Mouse (Mus musculus) embryonic facial prominence, embryonic 15.5 days (tissue): ENCODE results near the gene Ccdc163. TPM values are rescaled to one million over a fixed set of nuclear protein-coding genes. Genes with fewer than 3 reads are reported as not detected.
"Not testable (repeated sequence)": the region's sequence is repeated elsewhere in the genome, so short reads cannot be mapped to it uniquely, and the experiment has no call there.

Experiments
- ATAC-seq: fragments of 200-750 bp; cut with Nextera tagmentation; 2 replicates; pipeline ENCODE4 v1.8.0; 2017; ENCODE audit warnings: low read depth, moderate TSS enrichment; ENCODE audit not compliant: insufficient number of reproducible peaks, low FRiP score, low TSS enrichment
- H3K27ac ChIP-seq: fragments of 300-500 bp; sonication (generic); replicated peaks from 2 replicates; pipeline ENCODE4 v1.5.1; 2015; ENCODE audit warnings: mild to moderate bottlenecking, inconsistent platforms
- H3K27me3 ChIP-seq: fragments of 300-500 bp; sonication (generic); 2 replicates; pipeline ENCODE4 v1.6.1; 2015; ENCODE audit warnings: inconsistent platforms
- H3K36me3 ChIP-seq: fragments of 300-500 bp; sonication (generic); 2 replicates; pipeline ENCODE4 v1.6.1; 2015; ENCODE audit warnings: mild to moderate bottlenecking, inconsistent platforms
- H3K4me1 ChIP-seq: fragments of 300-500 bp; sonication (generic); 2 replicates; pipeline ENCODE4 v1.6.1; 2015; ENCODE audit warnings: inconsistent platforms
- H3K4me2 ChIP-seq: fragments of 300-500 bp; sonication (generic); replicated peaks from 2 replicates; pipeline ENCODE4 v1.6.1; 2015; ENCODE audit warnings: mild to moderate bottlenecking, inconsistent platforms
- H3K4me3 ChIP-seq: fragments of 300-500 bp; sonication (generic); replicated peaks from 2 replicates; pipeline ENCODE4 v1.5.1; 2015; ENCODE audit warnings: mild to moderate bottlenecking, inconsistent platforms
- H3K9ac ChIP-seq: fragments of 300-500 bp; sonication (generic); 2 replicates; pipeline ENCODE4 v1.6.1; 2015; ENCODE audit warnings: inconsistent platforms
- H3K9me3 ChIP-seq: fragments of 300-500 bp; sonication (generic); replicated peaks from 2 replicates; pipeline ENCODE4 v1.6.1; 2016; ENCODE audit warnings: inconsistent platforms
- WGBS: fragments of 180-500 bp; shearing (Covaris S2); methylation state at CpG from one replicate; pipeline ENCODE4 v1.1.7; 2015; 5-methylcytosine and 5-hydroxymethylcytosine counted together
- polyA plus RNA-seq: library from polyadenylated mRNA; unstranded; fragments of >200 nt; fragmentation: Nextera tagmentation; extraction: Ambion mirVana; gene quantifications from 2 replicates; pipeline ENCODE4 v1.2.1, GENCODE M21; 2015

Gene Ccdc163
- polyA plus RNA-seq, 1 experiment from 2014 or later = 32.0 TPM

DNA sequence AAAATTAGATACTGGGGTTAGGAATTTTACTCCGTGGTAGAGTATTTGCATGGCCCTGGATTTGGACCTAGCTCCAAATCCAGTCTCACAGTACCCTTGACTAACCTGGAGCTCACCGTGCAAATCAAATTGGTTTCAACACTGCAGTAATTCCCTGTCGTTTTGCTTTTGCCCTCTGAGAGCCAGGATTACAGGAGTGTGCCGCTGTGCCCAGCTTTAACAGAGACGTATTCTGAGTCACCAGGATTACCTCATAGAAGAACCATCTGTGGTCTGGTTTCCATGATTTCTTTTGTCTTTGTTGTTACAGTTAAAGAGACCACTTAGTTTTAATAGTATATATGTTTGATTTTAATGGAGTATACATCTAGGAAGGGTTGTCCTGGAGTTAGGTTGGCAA is 29.2 kb upstream of the Ccdc163 start:
- Histone ChIP-seq H3K9ac (no peak overlapping the region), H3K36me3 (no peaks in the 10 kb centered on the region), H3K27ac (no peak overlapping the region), H3K9me3 (no peaks in the 10 kb centered on the region), H3K27me3 (no peaks in the 10 kb centered on the region), H3K4me1 (no peaks in the 10 kb centered on the region), H3K4me2 (no peak overlapping the region), H3K4me3 (no peak overlapping the region)
- ATAC-seq = no peak
- 53% methylated on average over 5 of the region's 5 CpGs for WGBS

DNA sequence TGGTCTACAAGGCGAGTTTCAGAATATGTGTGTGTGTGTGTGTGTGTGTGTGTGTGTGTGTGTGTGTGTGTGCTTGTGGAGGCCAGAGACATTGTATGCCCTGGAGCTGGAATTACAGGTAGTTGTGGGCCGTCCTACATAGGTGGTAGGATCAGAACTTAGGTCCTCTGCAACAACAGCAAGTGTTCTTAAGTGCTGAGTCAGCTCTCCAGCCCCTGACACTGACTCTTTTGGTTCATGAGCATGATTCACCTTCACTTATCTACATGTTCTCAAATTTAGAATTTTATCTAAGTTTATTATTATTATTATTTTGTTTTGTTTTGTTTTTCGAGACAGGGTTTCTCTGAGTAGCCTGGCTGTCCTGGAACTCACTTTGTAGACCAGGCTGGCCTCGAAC is 27.8 kb upstream of the Ccdc163 start:
- not testable (repeated sequence) for H3K27me3 ChIP-seq, H3K9ac ChIP-seq, H3K36me3 ChIP-seq, H3K9me3 ChIP-seq, ATAC-seq, H3K4me1 ChIP-seq, H3K4me3 ChIP-seq, H3K4me2 ChIP-seq, H3K27ac ChIP-seq
- 87% methylated on average over 4 of the region's 4 CpGs for WGBS

DNA sequence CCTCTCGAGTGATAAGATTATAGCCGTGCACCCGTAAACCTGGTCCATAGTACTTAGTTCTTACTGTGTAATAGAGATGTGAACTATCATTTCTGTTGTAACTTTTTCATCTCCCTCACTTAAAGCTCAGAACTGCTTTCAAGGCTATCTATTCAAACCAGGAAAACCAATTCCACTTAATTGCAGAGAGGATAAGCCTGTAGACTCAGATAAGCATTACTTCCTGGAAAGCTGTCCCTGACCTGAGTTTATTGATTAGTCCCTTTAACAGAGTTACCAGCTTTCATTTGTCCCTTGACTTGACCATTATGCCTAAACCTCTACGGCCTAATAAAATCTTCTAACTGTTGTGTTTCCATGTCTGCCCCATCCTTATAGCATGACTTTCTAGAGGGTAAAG is 24.4 kb upstream of the Ccdc163 start:
- Histone ChIP-seq H3K27ac (no peak overlapping the region), H3K27me3 (no peaks in the 10 kb centered on the region), H3K9me3 (no peaks in the 10 kb centered on the region), H3K36me3 (peaks cover 13% of the 10 kb centered on the region), H3K9ac (no peak overlapping the region), H3K4me2 (no peak overlapping the region), H3K4me3 (no peak overlapping the region), H3K4me1 (peaks cover 19% of the 10 kb centered on the region)
- 90% methylated on average over 4 of the region's 4 CpGs for WGBS
- no peak for ATAC-seq

DNA sequence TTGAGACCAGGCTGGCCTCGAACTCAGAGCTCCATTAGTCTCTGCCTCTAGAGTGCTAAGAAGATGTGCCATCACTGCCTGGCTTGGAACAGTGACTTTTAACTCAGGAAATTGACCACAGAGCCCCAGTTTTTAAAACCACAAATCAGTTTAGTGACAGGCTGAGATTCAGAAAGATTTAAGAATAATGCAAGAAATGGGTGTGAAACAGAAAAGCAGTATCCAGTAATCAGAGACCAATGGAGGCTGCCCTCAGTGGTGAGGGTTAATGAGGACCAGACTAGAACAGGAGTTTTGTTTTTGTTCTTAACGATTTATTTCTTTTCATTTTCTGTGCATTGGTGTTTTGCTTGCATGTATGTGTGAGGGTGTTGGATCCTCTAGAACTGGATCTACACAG is 23.6 kb upstream of the Ccdc163 start:
- ATAC-seq = no peak
- H3K27ac ChIP-seq = peak overlapping the region; percentile 99
- H3K9me3 ChIP-seq = no peaks in the 10 kb centered on the region
- peaks cover 19% of the 10 kb centered on the region for H3K36me3 ChIP-seq
- H3K4me1 ChIP-seq = peaks cover 19% of the 10 kb centered on the region
- H3K4me3 ChIP-seq = peak overlapping the region; percentile 87
- no peaks in the 10 kb centered on the region for H3K27me3 ChIP-seq
- WGBS = 56% methylated on average over 2 of the region's 2 CpGs
- H3K9ac ChIP-seq = no peak overlapping the region
- H3K4me2 ChIP-seq = peak overlapping the region; percentile 63

DNA sequence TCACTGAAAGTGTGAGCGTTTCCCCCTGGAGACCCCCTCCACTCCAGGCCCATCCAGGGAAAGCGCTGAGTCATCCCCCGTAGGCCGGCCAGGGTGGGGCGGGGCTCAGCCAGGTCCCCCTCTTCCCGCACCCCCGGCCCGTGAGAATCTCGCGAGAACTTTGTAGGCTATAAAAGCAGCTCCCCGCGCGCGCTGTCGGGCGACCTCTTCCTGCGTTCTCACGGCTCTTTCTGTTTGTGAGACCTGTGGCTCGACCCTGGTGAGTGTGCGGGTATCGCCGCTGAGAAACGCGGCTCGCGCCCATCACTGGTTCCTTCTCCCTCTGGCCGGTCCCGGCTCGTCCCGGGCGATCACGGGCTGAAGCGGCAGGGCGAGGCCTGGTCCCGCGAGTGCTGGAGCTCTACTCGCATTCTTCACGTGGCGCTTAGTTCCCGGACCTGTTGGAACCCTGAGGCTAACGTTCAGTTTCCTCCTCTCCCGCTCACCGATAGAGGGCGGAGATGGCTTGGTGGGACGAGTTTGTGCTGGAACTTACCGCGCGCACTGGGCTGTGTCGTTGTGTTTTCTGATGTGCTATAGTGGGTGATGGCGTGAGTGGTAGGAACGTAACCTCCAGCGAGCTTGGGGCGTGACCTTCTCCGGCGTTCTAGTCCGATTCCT is 22.8 kb upstream of the Ccdc163 start, which contains the start of gene Prdx1:
TSS of gene Prdx1 (plus strand) at position 143 of the 660 bp plus-strand sequence.
- peaks cover 24% of the 10 kb centered on the region for H3K36me3 ChIP-seq
- H3K4me1 ChIP-seq = peaks cover 19% of the 10 kb centered on the region
- no peaks in the 10 kb centered on the region for H3K9me3 ChIP-seq
- WGBS = under 1% methylated on average over 56 of the region's 56 CpGs
- peak within 1 kb of the TSS; percentile 63 for H3K4me2 ChIP-seq
- H3K27ac ChIP-seq = peak within 1 kb of the TSS; percentile 99
- H3K27me3 ChIP-seq = no peaks in the 10 kb centered on the region
- H3K9ac ChIP-seq = peak within 1 kb of the TSS; percentile 69
- H3K4me3 ChIP-seq = peak within 1 kb of the TSS; percentile 87
- ATAC-seq = peak; percentile 96

DNA sequence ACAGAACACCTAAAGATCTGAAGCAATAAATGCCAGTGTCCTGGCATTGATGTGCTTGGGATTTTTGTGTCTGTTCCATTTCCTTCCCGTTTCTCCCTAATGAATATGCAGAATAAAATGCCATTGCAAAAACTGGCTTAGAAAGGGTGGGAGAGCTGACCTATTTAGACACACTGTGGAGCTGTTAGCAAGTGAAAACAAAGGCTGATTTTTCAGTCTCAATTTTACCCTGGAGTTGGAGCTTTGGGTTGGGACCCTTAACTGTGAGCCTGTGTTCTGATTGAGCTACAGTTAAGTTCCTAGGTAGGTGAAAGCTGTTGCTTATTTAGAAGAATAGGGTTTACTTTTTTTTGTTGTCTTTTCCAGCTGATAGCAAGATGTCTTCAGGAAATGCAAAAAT is 21.3 kb upstream of the Ccdc163 start:
- H3K36me3 ChIP-seq = peaks cover 36% of the 10 kb centered on the region
- peak overlapping the region; percentile 87 for H3K4me3 ChIP-seq
- H3K4me1 ChIP-seq = peaks cover 19% of the 10 kb centered on the region
- peak overlapping the region; percentile 63 for H3K4me2 ChIP-seq
- no peak overlapping the region for H3K27ac ChIP-seq
- ATAC-seq = no peak
- 0 out of 2 replicates have a peak overlapping the region, but pooled peaks have one; percentile 69 for H3K9ac ChIP-seq
- 15% methylated on average over 1 of the region's 1 CpGs for WGBS
- H3K9me3 ChIP-seq = no peaks in the 10 kb centered on the region
- H3K27me3 ChIP-seq = no peaks in the 10 kb centered on the region

DNA sequence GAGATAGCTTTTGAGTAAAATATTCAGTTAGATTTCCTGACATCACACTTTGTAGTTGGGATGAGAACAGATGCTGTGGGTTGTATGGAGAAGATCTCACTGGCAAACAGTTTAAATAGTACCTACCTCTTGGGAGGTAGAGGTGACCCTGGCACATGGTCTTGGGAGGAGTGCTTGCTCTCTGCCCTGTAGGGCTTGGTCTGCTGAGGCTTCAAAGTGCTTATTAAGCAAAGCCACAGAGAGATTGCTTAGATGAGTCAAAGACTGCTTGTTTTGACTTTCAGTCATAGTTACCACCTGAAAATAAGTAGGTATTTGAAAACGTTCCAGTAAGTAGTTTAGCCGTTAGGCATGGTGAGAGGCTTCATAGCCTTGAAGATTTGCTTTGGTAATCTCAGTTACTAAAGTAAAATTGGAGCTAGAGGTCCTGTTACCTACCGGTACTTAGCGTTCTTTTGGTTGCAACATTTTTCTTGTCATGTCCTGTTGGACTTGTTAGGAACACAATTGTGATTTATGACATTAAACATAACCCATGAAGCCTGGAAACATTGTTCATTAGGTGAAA is 18.9 kb upstream of the Ccdc163 start:
- no peak for ATAC-seq
- no peak overlapping the region for H3K4me2 ChIP-seq
- H3K27me3 ChIP-seq = no peaks in the 10 kb centered on the region
- H3K9ac ChIP-seq = no peak overlapping the region
- H3K9me3 ChIP-seq = no peaks in the 10 kb centered on the region
- no peak overlapping the region for H3K4me3 ChIP-seq
- WGBS = 83% methylated on average over 4 of the region's 4 CpGs
- peaks cover 19% of the 10 kb centered on the region for H3K4me1 ChIP-seq
- no peak overlapping the region for H3K27ac ChIP-seq
- H3K36me3 ChIP-seq = peaks cover 58% of the 10 kb centered on the region

DNA sequence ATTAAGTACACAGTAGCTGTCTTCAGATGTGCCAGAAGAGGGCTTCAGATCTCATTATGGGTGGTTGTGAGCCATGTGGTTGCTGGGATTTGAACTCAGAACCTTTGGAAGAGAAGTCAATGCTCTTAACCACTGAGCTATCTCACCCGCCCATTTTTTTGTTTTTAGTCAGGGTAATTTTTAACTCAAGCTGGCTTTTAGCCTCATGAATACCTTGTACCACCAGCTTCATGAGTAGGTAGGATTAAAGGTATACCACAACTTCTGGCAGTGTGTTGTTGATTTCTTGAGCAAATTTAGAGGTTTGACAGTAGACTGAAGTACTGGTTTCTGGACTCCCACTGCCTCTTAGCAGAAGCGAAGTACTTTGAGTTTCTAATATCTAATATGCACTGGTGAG is 16.2 kb upstream of the Ccdc163 start:
- Histone ChIP-seq H3K4me2 (no peak overlapping the region), H3K9ac (no peak overlapping the region), H3K27ac (no peak overlapping the region), H3K4me3 (no peak overlapping the region), H3K27me3 (no peaks in the 10 kb centered on the region), H3K36me3 (peaks cover 83% of the 10 kb centered on the region), H3K4me1 (peaks cover 2% of the 10 kb centered on the region), H3K9me3 (no peaks in the 10 kb centered on the region)
- 91% methylated on average over 2 of the region's 2 CpGs for WGBS
- no peak for ATAC-seq

DNA sequence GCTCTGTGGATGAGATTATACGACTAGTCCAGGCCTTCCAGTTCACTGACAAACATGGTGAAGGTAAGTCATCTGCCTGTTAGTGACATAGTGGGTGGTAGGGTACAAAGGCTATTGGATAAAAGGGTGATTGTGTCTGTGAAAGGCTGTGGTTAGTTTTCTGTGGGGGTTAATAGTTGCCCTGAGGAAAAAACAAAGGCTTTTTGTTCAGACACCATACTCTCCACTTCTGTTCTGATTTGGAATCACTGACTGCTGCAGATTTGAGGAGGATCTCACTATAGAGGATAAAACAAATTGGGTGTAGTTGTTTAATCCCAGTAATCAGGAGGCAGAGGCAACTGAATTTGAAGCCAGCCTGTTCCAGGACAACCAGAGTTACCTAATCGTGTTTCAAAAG is 14.5 kb upstream of the Ccdc163 start:
- 64% methylated on average over 2 of the region's 2 CpGs for WGBS
- H3K36me3 ChIP-seq = peaks cover 83% of the 10 kb centered on the region
- ATAC-seq = no peak

DNA sequence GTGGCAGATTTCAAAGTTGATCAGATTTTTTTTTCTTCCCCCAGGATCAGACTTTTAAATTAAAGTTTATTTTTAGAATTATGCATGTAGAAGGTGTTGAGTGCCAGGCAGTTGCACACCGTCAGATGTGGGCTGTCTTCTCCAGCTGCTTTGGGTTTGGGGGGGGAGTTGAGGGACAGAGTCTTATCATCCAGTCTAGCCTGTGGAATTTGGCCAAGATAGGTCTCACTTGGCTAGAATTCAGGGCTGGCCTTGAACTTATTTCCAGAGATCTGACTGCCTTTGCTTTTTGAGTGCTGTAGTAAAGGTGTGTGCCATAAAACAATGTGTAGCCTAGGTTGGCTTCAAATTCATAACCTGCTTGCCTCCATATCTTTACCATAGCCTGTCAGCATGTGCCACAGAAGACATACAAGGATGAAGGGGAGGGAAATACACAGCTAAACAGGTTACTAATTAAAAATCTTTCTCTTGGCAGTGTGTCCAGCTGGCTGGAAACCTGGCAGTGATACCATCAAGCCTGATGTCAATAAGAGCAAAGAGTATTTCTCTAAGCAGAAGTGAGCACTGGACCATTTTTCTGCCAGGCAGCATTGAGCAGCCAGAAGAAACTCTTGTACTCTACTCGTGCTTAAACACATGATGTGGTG is 9.5 kb upstream of the Ccdc163 start:
- peaks cover 72% of the 10 kb centered on the region for H3K36me3 ChIP-seq
- WGBS = 71% methylated on average over 2 of the region's 2 CpGs

More for the DNA sequence above, 14.5 kb upstream of the Ccdc163 start:
- H3K27ac ChIP-seq = no peak overlapping the region
- H3K9me3 ChIP-seq = no peaks in the 10 kb centered on the region
- no peak overlapping the region for H3K4me3 ChIP-seq
- H3K27me3 ChIP-seq = no peaks in the 10 kb centered on the region
- no peak overlapping the region for H3K9ac ChIP-seq
- no peak overlapping the region for H3K4me2 ChIP-seq
- no peaks in the 10 kb centered on the region for H3K4me1 ChIP-seq

DNA sequence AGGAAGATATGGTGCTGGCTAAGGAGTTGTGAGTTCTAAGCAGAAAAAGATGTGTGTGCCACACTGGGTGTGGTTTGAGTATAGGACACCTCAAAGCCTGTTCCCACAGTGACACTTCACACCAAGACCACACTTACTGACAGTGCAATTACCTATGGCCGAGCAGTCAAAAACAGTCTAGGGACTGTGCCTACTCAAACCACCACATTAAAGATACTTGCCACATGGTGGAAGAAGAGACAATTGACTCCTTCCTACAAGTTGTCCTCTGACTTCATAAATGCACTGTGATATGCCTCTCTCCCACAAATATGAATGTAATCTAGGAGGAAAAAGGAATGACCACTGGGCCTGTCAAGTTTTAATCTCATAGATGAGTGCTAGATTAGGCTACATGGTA is 7.3 kb upstream of the Ccdc163 start:
- 73% methylated on average over 1 of the region's 1 CpGs for WGBS
- Histone ChIP-seq H3K36me3 (peaks cover 53% of the 10 kb centered on the region), H3K27me3 (no peaks in the 10 kb centered on the region), H3K4me2 (no peak overlapping the region), H3K9me3 (no peaks in the 10 kb centered on the region), H3K4me3 (no peak overlapping the region), H3K4me1 (no peaks in the 10 kb centered on the region), H3K9ac (no peak overlapping the region), H3K27ac (no peak overlapping the region)
- no peak for ATAC-seq

More for the DNA sequence above, 9.5 kb upstream of the Ccdc163 start:
- no peaks in the 10 kb centered on the region for H3K27me3 ChIP-seq
- no peaks in the 10 kb centered on the region for H3K9me3 ChIP-seq
- no peak overlapping the region for H3K4me2 ChIP-seq
- H3K27ac ChIP-seq = no peak overlapping the region
- H3K4me3 ChIP-seq = no peak overlapping the region
- H3K9ac ChIP-seq = no peak overlapping the region
- H3K4me1 ChIP-seq = no peaks in the 10 kb centered on the region
- no peak for ATAC-seq
